Mouse (Mus musculus): ENCODE measurements at regions not wholly inside any gene's neighbourhood (a gene's known extent, or its start where the extent isn't known, plus 50 kb on each side); places are given as distances from the start of the nearest gene placed in this dataset.

GRCm38 (mm10) chr1:185103803-185104202, 100.1 kb upstream of the Rab3gap2 start:
- TF ChIP-seq HCFC1 (IDR thresholded peaks at IDR 0.05; ENCODE audit: borderline replicate concordance, insufficient read depth, low read length) = no peak
- no peak for TF ChIP-seq ZNF384 (IDR thresholded peaks at IDR 0.05; ENCODE audit: low read depth, low read length)
- no peak for TF ChIP-seq MAFK (IDR thresholded peaks at IDR 0.05; ENCODE audit: insufficient read depth, low read depth, low read length)
